Mouse (Mus musculus) liver, adult 2 months (tissue): ENCODE data around the gene Pts. TPM values are rescaled to one million over a fixed set of nuclear protein-coding genes. Genes with fewer than 3 reads are reported as not detected.

Source experiments
- DNase-seq: peaks from one replicate; pipeline ENCODE4 v3.0.0-alpha.2; 2011; ENCODE audit warnings: low read depth, low spot score; ENCODE audit errors: extremely low read depth
- H3K27ac ChIP-seq: fragments of 200-500 bp; replicated peaks from 2 replicates; pipeline ENCODE4 v1.5.1; 2012; ENCODE audit warnings: low read depth, mild to moderate bottlenecking, control low read depth, inconsistent platforms, low read length; ENCODE audit not compliant: insufficient read depth
- H3K27me3 ChIP-seq: fragments of 200-500 bp; 2 replicates; pipeline ENCODE4 v1.6.1; 2012; ENCODE audit warnings: mild to moderate bottlenecking, moderate library complexity, low read length, inconsistent platforms; ENCODE audit not compliant: control insufficient read depth, insufficient read depth
- H3K36me3 ChIP-seq: fragments of 200-500 bp; 2 replicates; pipeline ENCODE4 v1.6.1; 2012; ENCODE audit warnings: low read length, inconsistent platforms; ENCODE audit not compliant: control insufficient read depth, insufficient read depth
- H3K4me1 ChIP-seq: fragments of 200-500 bp; 2 replicates; pipeline ENCODE4 v1.6.1; 2011; ENCODE audit warnings: low read length; ENCODE audit not compliant: control insufficient read depth, insufficient read depth
- H3K4me3 ChIP-seq: fragments of 200-500 bp; 2 replicates; pipeline ENCODE4 v1.5.1; 2011; ENCODE audit warnings: low read depth, mild to moderate bottlenecking, control low read depth, low read length, moderate library complexity; ENCODE audit not compliant: insufficient read depth
- H3K79me2 ChIP-seq: fragments of 200-500 bp; 2 replicates; pipeline ENCODE4 v1.6.1; 2012; ENCODE audit warnings: inconsistent platforms, mild to moderate bottlenecking, low read length, moderate library complexity; ENCODE audit not compliant: control insufficient read depth, insufficient read depth
- H3K9ac ChIP-seq: fragments of 200-500 bp; 2 replicates; pipeline ENCODE4 v1.6.1; 2012; ENCODE audit warnings: low read depth, mild to moderate bottlenecking, control low read depth, inconsistent platforms, low read length
- CTCF ChIP-seq: fragments of 200-500 bp; IDR thresholded peaks from 2 replicates; pipeline ENCODE4 v1.5.1; 2011; ENCODE audit warnings: low read depth, low read length, control low read depth
- POLR2A ChIP-seq: fragments of 200-500 bp; IDR thresholded peaks from 2 replicates; pipeline ENCODE4 v1.6.1; 2011; ENCODE audit warnings: low read length, control low read depth; ENCODE audit not compliant: insufficient read depth; ENCODE audit errors: extremely low read depth
- WGBS: fragments of 180-500 bp; shearing (Covaris S2); methylation state at CpG from one replicate; pipeline ENCODE4 v1.1.7; 2018; 5-methylcytosine and 5-hydroxymethylcytosine counted together
- polyA plus RNA-seq: library from polyadenylated mRNA; depleted of rRNA; stranded (reverse); fragments of >200 nt; gene quantifications from 2 replicates; pipeline ENCODE4 v1.2.3, GENCODE M21; 2012
- total RNA-seq: library from RNA; depleted of rRNA; stranded (reverse); fragments of >200 nt; gene quantifications from 2 replicates; pipeline ENCODE4 v1.2.3, GENCODE M21; 2014

The Pts gene
- total and polyA plus RNA-seq, 2 experiments = 25.5 to 103 TPM

DNA sequence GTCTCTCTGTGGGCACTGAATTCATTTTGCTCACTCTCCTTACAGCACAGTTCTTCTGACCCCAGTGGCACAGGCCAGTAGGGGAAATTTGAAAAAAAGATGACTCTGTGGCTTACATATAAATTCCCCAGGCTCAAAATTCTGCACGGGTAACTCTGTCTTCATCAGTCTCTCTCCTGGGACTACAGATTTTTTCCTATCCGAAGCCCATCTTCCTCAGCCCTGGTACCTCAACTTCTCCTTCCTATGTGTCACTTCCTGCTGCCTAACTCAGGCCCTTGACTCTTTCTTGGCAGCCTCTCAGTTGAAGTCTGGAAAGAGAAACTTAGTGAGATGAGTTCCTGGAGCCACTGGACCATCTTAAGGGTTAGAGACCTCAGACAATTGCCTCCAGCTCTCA, 25.0 kb upstream of the Pts start:
- Histone ChIP-seq H3K4me3 (no peak overlapping the region), H3K36me3 (peaks cover 8% of the 10 kb centered on the region), H3K4me1 (peaks cover 16% of the 10 kb centered on the region), H3K27me3 (no peaks in the 10 kb centered on the region), H3K27ac (peak overlapping the region; percentile 84), H3K9ac (no peak overlapping the region), H3K79me2 (peaks cover 3% of the 10 kb centered on the region; the same call in 1 of the 2 replicates)
- TF ChIP-seq POLR2A (no peak), CTCF (no peak)
- 71% methylated on average over 2 of the region's 2 CpGs for WGBS
- DNase-seq = peak; percentile 33

DNA sequence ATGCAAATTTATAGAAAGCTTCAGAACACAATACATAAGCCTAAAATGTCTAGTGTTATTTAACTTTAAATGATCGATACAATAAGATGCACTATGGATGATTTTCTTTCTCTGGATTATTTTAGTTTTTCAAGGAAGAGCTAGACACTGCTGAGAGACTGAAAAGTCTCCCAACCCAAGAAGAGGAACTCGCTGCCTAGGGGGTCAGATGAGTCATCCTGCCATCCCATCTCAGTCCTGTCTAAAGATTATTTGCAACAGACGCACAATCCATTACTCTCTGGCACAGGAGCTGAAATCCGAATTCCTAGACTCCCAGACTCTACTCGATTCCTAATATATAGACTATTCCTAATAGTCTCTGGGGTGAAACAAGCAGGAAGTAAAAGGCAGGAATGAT, 23.7 kb upstream of the Pts start:
- peaks cover 8% of the 10 kb centered on the region for H3K36me3 ChIP-seq
- H3K27me3 ChIP-seq = no peaks in the 10 kb centered on the region
- peaks cover 16% of the 10 kb centered on the region for H3K4me1 ChIP-seq
- H3K79me2 ChIP-seq = peaks cover 3% of the 10 kb centered on the region; the same call in 1 of the 2 replicates
- WGBS = 75% methylated on average over 5 of the region's 5 CpGs
- H3K4me3 ChIP-seq = no peak overlapping the region
- no peak overlapping the region for H3K27ac ChIP-seq
- DNase-seq = no peak
- no peak overlapping the region for H3K9ac ChIP-seq
- no peak for TF ChIP-seq CTCF
- no peak for TF ChIP-seq POLR2A

DNA sequence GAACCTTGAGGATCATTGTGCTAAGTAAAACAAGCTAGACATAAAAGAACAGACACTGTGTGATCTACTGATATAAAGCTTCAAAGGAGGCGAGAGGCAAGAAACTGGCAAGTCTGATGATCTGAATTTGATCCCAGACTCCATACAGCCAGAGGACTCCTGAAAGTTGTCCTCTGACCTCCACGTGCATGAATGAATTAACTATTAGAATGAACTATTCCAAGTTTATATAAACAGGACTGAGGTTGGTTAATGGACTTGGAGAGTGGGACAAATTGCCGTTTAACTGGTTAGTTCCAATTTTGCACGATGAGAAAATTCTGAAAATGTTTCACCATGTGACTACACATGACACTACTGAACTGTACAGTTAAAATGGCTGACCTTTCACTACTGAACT, 20.4 kb upstream of the Pts start:
- peaks cover 3% of the 10 kb centered on the region; the same call in 1 of the 2 replicates for H3K79me2 ChIP-seq
- no peak overlapping the region for H3K27ac ChIP-seq
- no peaks in the 10 kb centered on the region for H3K27me3 ChIP-seq
- H3K9ac ChIP-seq = no peak overlapping the region
- DNase-seq = peak; percentile 59
- no peak overlapping the region for H3K4me3 ChIP-seq
- H3K4me1 ChIP-seq = peaks cover 12% of the 10 kb centered on the region
- H3K36me3 ChIP-seq = peaks cover 19% of the 10 kb centered on the region
- TF ChIP-seq CTCF = no peak
- no peak for TF ChIP-seq POLR2A
- WGBS = 53% methylated on average over 4 of the region's 4 CpGs

DNA sequence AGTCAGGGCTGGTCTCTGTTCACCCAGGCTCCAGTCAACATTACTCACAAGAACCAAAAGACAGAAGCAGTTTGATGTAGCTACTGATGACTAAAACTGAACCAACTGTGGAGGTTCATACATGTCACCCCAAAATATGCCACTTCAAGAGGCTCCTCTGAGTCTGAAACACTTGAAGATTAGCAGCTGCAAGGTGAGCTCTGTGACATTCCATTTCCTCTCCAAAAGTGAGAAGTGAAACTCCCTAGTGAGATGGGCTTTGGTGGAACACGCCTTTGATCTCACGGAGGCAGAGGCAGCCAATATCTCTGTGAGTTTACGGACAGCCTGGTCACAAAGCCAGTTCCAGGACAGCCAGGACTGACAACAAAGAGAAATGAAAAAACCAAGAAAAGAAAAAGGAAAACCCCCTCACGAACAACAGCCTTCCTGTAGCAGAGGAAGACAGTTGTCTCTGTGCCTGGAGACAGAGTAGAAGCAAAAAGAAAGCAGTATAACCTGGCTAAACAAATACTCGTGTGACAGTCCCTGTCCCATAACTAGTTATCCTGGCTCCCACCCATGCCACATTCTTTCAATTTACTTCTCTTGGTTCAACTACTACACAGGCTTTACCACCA, 19.4 kb upstream of the Pts start:
- TF ChIP-seq POLR2A (no peak), CTCF (no peak)

DNA sequence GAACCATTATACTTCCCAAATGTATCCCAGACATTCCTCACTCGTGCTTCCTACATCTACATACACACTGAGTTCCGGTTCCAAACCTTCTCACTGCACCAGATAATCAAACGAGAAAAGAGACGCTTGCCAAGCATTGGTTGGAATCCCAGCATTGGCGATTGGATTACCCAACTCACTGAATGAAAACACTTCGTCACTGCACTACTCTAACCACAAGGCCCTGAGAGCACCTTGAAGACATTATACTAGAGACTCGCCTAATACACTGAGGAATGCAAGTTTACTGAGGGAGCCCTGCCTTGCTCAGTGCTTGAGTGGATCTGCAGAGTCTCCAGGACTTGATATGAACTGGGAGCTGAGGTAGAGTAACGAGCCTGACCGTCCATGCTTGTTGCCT, 13.9 kb upstream of the Pts start:
- Histone ChIP-seq H3K9ac (no peak overlapping the region), H3K79me2 (no peaks in the 10 kb centered on the region), H3K4me3 (no peak overlapping the region), H3K27ac (no peak overlapping the region), H3K27me3 (no peaks in the 10 kb centered on the region), H3K4me1 (no peaks in the 10 kb centered on the region), H3K36me3 (peaks cover 34% of the 10 kb centered on the region)
- TF ChIP-seq CTCF (no peak), POLR2A (no peak)
- WGBS = 59% methylated on average over 9 of the region's 9 CpGs
- DNase-seq = no peak

More for the DNA sequence above, 19.4 kb upstream of the Pts start:
- Histone ChIP-seq H3K4me3 (no peak overlapping the region), H3K4me1 (peaks cover 5% of the 10 kb centered on the region; the same call in 1 of the 2 replicates), H3K27ac (no peak overlapping the region), H3K36me3 (peaks cover 28% of the 10 kb centered on the region), H3K27me3 (no peaks in the 10 kb centered on the region), H3K79me2 (peaks cover 3% of the 10 kb centered on the region; the same call in 1 of the 2 replicates), H3K9ac (no peak overlapping the region)
- 62% methylated on average over 5 of the region's 5 CpGs for WGBS
- DNase-seq = no peak

DNA sequence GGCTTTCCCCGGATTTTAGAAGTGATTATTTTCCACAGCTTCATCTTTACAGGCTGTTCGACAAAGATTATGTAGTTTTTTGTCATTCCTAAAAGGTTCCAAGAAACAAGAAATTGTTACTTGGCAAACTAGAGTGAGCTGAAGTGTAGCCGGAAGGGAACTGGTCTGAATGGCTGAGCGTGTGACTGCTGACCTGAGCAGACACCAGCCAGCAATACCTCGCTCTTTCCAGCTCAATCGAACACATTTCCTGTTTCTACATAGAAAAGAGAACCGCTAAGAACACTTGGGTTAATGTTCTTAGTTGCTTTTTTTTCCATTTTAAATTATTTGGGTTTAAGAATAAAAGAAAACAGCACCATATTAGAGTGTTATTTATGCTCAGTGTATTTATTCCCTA, 11.6 kb upstream of the Pts start:
- Histone ChIP-seq H3K27ac (no peak overlapping the region), H3K9ac (no peak overlapping the region), H3K27me3 (no peaks in the 10 kb centered on the region), H3K79me2 (no peaks in the 10 kb centered on the region), H3K4me1 (peaks cover 3% of the 10 kb centered on the region; the same call in 1 of the 2 replicates), H3K36me3 (peaks cover 31% of the 10 kb centered on the region), H3K4me3 (no peak overlapping the region)
- TF ChIP-seq CTCF = no peak
- TF ChIP-seq POLR2A = no peak
- WGBS = 78% methylated on average over 7 of the region's 7 CpGs
- no peak for DNase-seq
